Mouse (Mus musculus): ENCODE data around the gene Rbm44. TPM values are rescaled to one million over a fixed set of nuclear protein-coding genes. Genes with fewer than 3 reads are reported as not detected.

Gene Rbm44
- total RNA-seq (2021) = not detected
- long read RNA-seq, experiment 1 = 0 reads
- long read RNA-seq, experiment 2 = 0 reads

DNA sequence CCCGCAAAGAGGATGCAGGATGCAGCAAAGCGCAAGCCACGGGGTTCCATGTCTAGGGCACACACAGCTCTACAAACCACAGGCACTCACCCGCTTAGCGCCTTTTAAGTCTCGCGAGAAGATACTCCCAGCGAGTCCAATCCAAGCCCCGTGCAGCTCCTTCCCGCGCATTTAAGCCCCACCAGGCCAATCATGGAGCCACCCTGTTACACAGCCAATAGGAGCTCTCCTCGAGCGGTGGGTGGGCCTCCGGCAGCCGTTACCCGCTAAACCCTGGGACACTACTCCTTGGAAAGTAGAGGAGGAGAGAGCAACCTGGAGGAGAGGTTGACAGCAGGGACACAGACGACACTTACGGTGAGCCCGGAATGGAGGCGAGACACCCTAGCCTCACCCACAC is at the start of gene Rbm44:
Gene Rbm44 (plus strand): TSS at position 277 of the 400 bp plus-strand sequence.
- no peak for DNase-seq
- intact Hi-C loops (cut with DNase I) = no loop called here

DNA sequence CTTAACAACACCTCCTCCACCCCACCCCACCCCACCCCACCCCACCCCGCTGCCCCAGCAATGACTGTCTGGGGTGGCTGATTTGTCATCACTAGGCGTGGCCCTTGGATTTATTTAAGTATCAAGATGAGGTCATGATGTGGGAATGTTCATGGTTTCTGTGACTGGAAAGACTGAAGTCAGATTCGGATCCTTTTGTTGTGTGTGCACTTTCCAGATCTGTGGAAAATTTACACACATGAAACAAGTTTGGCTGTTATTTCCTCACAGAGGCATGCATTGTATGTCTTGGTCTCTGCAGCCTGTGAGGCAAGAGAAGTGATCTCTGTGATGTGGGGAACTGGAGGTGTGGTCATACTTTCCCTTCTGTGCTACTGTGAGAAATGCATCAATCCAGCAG is 49.6 kb upstream of the Rbm44 start:
- DNase-seq = no peak
- intact Hi-C loops (cut with DNase I) = no loop called here

DNA sequence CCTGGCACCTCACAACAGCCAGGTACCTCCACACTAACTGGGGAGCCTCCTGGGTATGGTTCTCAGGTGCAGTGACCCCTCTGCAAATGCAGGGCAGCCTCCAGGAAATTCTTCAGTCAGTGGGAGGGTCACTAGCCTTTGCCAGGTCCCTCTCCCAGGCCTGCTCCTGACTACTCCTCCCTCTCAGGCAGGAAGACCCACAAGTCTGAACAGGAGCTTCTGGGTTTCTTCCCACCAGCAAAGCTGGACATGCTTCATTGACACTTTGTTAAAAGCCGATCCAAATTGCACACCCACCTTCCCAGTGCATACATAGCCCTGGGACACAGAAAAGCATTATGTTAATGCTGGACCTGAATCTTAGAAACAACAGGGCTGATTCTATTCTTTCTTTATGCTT is 49.0 kb upstream of the Rbm44 start:
- intact Hi-C loops (cut with DNase I) = loop anchor here (2.0 kb wide), 1 partner anchor 53 kb away; no protein-coding TSS in a partner anchor
- DNase-seq = no peak

DNA sequence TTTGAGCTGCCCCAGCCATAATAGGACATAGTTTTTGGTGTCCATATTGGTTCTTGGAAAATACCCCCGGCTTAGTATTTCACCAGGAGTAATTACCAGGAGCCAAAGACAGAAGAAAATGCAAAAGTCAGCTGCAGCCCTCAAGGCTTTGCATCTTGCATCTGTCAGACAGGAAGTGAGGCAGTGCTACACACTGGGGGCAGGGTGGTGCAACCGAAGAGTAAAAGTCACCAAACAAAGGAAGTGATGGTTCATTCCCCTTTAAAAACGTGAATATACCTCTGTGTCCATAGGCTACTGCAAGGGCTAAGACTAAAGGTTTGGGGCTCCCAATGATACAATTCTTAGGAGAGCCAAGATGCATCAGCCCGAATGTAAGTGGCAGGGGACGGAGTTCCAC is 48.4 kb upstream of the Rbm44 start:
- intact Hi-C loops (cut with DNase I) = loop anchor here (2.0 kb wide), 1 partner anchor 54 kb away; no protein-coding TSS in a partner anchor
- no peak for DNase-seq

DNA sequence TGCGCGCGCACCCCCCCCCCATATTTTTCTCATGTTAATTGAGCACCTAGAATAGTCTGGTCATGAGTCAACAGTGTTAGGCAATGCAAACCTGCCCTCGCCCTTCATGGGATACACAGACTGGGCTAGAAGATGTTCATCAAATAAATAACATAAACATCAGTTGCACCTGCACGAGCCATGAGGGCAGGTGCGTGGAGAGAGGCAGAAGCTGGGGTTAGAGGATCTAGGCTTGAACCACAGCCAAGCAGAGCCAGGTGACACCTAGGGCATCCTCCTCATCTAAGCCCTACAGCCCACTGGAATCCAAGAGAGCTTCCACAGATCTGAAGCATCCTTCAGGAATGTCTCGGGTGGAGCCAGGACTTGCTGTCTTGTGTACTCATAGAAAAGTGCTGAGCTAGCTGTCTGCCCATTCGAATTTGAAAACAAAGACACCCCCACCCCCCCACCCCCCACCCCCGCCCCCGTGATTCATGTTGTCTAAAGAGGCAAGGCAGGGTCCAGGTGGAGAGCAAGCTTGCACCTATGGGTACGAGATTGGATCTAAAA is 47.5 kb upstream of the Rbm44 start:
- intact Hi-C loops (cut with DNase I) = loop anchor here (2.0 kb wide), 1 partner anchor 55 kb away; no protein-coding TSS in a partner anchor
- DNase-seq = no peak

DNA sequence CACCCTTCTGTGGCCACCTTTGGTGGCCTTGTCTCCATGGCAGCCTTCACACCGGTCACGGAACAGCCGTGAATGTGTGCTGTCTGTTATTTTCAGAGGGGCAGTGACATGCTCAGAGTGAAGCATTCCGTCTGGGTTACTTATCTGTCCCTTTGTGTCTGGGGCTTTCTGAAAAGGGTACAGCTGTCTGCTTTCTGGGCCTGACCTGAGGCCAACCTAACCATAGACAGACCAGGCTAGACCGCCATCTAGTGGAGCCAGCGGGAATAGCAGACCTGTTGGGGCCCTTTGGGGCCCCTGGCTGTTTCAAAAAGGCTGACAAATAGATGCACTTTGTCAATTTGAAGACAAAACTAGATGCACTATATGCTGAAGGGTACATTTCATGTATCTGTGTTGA is 46.0 kb upstream of the Rbm44 start:
- intact Hi-C loops (cut with DNase I) = loop anchor here (2.0 kb wide), 1 partner anchor 126 kb away; no protein-coding TSS in a partner anchor
- DNase-seq = peak; percentile 56 to 73

DNA sequence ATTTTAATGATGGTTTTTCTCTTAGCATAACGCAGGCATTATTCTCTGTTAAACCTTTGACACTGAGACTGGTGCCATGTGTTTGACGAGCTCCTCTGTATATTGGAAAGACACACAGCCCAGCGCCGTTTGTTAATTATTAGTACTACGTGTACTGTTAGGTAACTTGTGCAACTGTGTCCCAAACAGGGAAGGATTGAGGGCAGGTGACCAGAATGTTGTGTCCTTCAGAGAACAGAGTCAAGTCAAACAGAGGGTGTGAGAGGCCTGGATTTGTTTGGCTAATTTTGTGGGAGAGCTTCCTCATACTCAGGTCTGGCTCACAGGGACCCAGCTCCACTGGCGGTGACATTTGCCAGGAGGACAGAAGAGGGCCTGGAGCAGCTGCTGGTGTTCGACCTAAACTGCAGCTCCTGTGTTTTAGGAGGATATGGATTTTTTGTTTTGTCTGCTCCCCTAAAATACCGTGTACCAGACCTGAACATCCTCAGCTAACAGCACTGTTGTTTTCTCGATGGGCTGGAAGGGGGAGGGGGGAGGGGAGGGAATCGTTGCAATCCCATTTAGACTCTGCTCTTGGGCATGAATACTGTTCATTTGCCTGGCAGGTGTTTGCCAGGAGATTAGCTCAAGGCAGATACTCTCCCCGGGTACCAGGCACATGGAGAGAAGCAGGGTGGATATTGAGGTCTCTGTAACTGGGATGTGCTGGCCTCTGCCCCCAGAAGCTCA is 43.0 kb upstream of the Rbm44 start:
- intact Hi-C loops (cut with DNase I) = no loop called here
- no peak for DNase-seq

DNA sequence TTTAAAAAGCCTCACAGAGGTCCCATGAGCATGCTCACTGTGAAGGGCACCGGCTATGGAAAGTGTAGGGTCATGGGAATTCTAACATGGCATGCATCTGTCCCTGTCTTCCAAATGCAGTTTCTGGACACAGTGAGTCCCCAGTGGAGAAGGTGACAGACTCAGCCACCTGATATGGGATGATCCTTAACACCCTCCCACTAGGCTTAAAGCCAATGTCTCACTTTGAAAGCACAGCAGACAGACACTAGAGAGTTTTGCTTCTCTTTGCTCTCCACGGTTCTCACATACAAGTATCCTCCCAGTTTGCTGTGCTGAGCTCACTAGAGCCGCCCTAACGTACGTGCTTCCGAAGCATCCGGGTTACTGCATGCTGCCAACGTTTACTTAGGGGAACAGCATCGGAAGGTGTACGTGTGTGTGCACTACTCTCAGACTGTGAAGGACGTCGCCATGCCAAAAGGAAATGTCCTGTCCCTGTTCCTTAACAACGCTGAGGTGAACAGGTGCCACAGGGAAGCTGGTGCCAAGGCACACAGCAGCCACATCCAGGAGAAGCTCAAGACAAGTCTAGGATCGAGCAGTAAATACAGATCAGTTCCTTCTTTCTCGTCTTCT is 41.4 kb upstream of the Rbm44 start:
- DNase-seq = no peak
- intact Hi-C loops (cut with DNase I) = no loop called here

DNA sequence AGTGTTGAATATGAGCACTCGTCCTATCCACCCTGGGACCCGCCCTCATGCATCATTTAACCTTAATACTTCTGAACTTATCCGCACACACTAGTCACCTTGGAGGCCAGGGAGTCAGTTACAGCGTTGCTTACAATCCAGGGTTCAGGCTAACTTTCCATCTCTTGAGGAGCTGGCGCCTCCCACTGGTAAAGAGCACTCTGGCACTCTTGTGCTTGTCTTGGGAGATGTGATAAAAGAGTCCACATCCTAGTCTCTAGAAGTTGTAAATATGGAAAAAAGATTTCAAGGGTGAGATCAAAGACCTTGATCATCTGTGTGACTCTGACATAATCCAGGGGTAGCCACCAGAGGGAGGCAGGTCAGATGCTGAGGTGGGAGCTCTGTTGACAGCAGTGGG is 37.3 kb upstream of the Rbm44 start:
- DNase-seq = no peak
- intact Hi-C loops (cut with DNase I) = no loop called here

DNA sequence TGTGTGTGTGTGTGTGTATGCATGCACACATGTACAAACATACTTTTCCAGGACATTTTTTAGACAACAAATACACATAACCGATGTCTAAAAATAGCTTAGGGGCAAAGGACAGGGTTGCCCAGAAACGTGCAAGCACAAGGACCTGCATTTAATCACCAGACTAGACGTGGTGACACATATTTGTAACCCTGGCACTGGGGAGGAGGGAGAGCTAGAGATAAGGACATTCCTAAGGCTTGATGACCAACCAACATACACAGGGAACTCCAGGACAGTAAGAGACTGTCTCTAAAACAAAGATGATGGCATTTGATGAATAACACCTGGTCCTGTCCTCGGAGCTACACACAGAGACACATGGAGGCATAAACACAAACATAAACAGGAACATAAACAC is 35.6 kb upstream of the Rbm44 start:
- no peak for DNase-seq
- intact Hi-C loops (cut with DNase I) = no loop called here

DNA sequence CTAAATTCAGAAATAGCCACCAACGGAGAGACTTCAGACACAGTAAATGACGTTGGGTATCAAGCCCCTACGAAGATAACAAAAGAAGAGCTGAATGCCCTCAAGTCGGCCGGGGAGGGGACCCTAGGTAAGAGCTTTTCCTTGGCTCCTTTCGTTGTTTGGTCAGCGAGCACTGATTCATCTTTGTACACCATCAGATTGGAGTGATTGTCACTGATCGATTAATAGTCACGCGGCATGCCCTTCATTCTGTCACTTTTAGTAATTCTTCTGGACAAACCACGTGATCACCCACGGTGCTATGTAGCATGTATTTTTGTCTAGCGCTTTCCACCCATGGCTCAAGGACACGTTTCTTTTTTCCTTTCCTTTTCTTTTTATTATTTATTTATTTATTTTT is 32.7 kb upstream of the Rbm44 start:
- DNase-seq = no peak
- intact Hi-C loops (cut with DNase I) = loop anchor here (10.0 kb wide), 1 partner anchor 123 kb away; no protein-coding TSS in a partner anchor

DNA sequence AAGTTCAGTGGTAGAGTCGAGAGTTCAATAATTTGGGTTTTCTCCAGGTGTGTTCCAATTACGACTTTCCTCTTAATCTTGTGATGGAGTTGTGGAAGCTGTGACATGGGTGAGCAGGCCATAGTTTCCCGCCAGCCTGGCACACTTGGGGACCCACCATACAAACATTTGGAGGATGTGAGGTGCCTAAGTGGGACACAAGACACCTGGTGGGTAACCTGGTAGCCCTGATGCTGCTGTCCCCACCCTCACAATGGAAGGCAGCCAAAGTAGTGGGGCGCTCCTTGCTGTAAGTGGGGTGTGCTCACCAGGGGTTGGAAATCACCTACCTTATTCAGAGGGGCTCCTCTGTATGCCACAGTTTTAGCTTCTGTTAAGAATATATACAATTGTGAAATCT is 32.3 kb upstream of the Rbm44 start:
- intact Hi-C loops (cut with DNase I) = loop anchor here (10.0 kb wide), 1 partner anchor 122 kb away; no protein-coding TSS in a partner anchor

DNA sequence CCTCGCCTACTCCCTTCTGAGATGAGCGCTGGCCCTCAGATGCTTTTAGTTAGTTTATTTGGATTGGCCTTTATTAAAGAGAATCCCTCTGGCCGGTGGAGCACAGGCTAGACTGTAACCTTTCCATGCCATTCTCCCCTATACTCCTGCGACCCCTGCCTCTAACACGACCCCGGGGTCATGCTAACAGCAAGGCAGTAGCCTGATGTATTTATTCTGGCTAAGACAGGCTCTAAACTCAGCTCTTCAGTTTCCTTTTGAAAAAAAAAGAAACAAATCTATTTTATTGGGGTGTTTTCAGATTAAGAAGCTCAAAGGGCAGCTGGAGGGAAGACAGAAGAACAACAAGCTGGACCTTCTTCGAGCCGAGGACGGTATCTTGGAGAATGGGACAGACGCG is 22.8 kb upstream of the Rbm44 start:
- intact Hi-C loops (cut with DNase I) = no loop called here
- DNase-seq = no peak

More for the DNA sequence above, 32.3 kb upstream of the Rbm44 start:
- DNase-seq = no peak

DNA sequence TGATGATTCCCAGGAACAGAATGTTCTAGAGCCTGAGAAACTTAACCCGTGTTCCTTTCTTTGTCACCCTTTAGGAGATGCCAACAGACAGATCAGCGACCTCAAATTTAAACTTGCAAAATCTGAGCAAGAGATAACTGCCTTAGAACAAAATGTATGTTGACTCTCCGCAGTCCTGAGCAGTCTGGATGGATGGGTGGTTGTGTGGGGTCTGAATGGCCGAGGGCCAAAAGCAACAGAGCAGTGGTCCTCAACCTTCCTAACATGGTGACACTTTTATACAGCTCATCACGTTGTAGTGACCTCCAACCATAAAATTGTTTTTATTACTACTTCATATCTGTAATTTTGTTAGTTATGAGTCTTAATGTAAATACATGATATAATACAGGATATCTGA is 21.9 kb upstream of the Rbm44 start:
- DNase-seq = no peak
- intact Hi-C loops (cut with DNase I) = no loop called here

DNA sequence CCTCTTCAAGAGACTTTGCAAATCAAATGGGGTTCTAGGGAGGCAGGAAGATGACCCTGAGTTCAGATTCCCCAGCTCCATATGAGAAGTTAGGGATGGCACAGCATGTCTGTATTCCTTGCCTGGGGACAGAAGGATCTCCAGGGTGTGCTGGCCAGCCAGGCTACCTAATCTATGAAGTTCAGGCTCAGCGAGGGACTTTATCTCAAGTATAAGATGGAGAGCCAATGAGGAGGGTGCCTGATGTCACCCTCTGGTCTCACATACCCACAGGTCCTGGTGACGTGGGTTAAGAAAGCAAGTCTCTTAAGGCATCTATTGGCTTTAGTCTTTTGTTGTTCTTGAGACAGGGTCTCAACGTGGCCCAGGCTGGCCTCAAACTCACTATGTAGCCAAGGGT is 21.4 kb upstream of the Rbm44 start:
- DNase-seq = no peak
- intact Hi-C loops (cut with DNase I) = no loop called here

DNA sequence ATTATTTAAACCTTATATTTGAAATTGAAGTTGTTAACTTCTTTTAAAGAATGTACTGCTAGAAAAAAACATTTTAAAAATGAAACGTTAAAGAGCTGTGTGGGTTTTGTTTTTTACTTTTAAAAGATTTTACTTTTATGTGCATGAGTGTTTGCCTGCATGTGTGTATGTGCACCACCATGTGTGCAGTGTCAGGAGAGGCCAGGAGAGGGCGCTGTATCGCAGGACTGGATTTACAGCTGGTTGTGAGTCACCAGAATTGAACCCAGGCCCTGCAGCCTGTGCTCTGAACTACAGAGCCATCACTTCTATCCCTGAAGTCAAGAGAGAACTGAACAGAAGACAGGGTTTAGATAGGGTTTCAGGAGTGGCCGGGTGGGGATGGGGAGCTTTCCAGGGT is 16.0 kb upstream of the Rbm44 start:
- no peak for DNase-seq
- intact Hi-C loops (cut with DNase I) = no loop called here

DNA sequence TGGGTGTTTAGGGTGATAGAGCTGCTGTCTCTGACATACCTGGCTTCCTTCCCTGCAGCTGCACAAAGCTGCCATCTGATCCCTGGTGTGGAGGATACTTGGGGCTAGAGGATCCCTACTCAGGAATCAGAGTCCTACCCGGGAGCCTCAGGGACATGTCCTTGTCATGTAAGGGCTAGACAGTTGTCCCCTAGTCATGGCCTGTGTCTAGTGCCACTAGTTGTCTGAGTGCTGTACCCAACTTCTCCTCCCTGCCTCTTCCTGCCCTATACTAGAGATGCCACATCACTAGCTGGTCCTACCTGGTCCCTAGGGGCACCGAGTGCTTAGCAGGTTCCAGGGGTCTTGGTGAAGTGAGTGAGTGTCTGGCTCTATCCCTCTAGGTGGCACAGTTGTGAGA is 7.9 kb upstream of the Rbm44 start:
- intact Hi-C loops (cut with DNase I) = no loop called here
- DNase-seq = no peak

DNA sequence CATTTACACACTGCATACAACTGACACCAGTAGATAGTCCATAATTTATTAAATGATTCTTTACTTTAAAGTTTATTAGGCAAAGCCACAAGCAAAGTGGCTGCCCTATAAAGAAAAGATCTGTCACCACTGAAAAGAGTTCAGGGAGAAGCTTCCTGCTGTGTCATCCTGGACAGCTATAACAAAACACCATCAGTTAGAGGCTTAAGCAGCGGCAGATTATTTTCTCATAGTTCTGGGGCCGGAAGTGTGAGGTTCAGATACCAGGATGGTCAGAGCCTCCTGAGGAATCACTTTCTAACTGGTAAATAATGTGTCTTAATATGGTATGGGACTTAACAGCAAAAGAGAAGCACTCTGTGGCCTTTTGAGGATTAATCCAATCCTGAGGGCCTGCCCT is 6.6 kb downstream of the Rbm44 start:
- DNase-seq = no peak
- intact Hi-C loops (cut with DNase I) = no loop called here

DNA sequence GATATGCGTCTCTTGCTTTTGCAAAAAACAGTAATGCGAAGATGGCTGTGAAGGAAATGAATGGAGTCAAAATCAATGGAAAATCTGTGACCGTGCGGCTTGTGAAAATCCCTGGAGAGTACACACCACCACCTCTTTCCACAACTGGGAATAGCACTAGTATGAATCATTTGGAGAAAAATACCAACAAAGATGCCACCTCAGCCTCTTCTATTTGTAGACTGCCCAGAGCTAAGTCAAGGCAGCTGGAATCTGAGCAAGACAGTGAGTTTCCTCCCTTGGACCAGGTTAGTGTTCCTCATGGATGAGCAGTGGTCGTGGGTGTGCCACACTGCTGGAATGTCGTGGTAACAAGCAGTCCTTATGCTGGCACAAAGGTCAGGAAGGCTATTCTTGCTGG is 21.9 kb downstream of the Rbm44 start:
- no peak for DNase-seq
- intact Hi-C loops (cut with DNase I) = no loop called here

DNA sequence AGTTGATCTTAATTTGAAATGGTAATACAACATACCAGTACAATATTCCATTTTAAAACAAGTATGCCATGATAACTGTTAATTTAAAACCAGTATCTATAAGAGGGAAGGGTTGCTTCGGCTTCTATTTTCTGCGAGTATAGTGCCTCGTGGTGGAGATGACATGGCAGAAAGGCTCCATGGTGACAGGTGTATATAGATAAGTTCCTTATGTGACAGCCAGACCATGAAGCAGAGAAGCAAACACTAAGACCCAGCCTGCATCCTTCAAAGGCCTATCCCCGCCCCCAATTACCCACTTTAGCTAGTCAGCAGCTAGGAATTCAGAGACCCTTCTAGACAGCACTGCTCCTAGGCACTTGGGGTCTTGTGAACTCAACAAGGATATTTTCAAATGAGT is 24.3 kb downstream of the Rbm44 start:
- no peak for DNase-seq
- intact Hi-C loops (cut with DNase I) = no loop called here

DNA sequence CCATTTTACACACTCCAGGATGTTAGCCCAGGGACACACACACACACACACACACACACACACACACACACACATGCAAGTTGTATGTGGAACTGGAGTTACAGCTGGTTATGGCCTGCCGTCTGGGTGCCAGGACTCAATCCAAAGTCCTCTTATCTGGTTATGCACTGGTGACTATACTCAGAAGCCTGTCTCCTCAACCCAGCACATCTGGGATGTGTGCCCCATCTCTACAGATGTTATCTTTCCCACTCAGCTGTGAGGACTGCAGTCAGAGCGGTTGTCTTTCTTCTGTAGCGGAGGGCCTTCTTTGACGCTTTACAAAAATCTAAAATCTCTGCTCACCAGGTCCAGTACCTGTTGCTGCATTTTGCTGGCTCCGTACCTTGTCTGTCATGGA is 29.9 kb downstream of the Rbm44 start:
- DNase-seq = no peak

DNA sequence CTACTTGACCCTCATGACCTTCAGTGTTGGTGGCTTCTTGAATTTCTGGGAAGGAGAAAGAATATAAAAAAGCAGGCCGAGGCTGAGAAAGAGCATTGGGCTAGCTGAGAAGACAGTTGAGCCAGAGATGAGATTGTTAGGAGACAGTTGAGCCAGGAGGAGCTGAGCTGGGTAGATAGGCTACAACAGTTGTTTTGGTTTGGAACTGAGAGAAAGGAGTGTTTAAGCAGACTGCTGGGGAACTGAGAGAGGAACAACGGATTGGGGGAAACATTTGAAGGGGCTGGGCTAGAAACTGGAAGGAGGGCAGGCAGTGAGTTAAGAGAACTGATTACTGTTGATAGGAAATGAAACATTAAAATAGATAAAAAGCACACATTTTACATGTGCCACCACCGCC is 31.1 kb downstream of the Rbm44 start:
- intact Hi-C loops (cut with DNase I) = no loop called here
- DNase-seq = no peak

More for the DNA sequence above, 29.9 kb downstream of the Rbm44 start:
- intact Hi-C loops (cut with DNase I) = no loop called here
